Mouse (Mus musculus) mesoderm, embryonic 11.5 days (tissue): ENCODE results near the gene Vmn2r118.

Experiments
- DNase-seq: peaks from one replicate; pipeline ENCODE4 v3.0.0-alpha.2; 2012; ENCODE audit warnings: low read depth, low spot score

The Vmn2r118 gene

DNA sequence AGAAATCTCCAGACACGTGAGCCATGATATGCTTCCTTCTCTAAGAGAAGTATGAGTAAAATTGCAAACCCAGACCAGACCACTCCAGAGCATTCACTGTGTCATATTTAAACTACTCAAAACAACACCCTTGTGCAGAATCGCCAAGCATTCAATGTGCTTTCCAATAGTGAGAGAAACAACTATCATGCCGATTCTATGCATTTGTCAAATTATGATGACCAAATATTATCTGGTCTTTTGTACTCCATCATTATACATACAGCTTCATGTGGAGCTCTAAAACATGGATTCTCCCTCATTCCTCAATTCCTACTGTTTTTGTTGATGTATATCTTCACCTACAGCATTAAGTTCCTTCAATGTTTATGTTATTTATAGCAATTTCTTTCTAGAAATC lies at the start of gene Vmn2r118:
TSS of gene Vmn2r118 (minus strand) at position 101 of the 400 bp plus-strand sequence.
- DNase-seq: no peak

- DNase-seq: no peak
Measured at GRCm38 (mm10) chr17:55661099-55661498, 36.1 kb upstream of the Vmn2r118 start.

GRCm38 (mm10) chr17:55590838-55591237 lies 34.2 kb downstream of the Vmn2r118 start:
- DNase-seq: no peak

GRCm38 (mm10) chr17:55561774-55562173 lies 63.2 kb downstream of the Vmn2r118 start:
- DNase-seq: no peak

GRCm38 (mm10) chr17:55548476-55548875 lies 76.5 kb downstream of the Vmn2r118 start:
- DNase-seq: no peak
